Mouse (Mus musculus) adrenal gland, postnatal 10 days (tissue): ENCODE measurements around the gene Rassf8. TPM values are rescaled to one million over a fixed set of nuclear protein-coding genes. Genes with fewer than 3 reads are reported as not detected.

Experiments used
- DNase-seq: peaks from one replicate; pipeline ENCODE4 v3.0.0; 2021; ENCODE audit warnings: mixed read lengths
- total RNA-seq, 2 experiments: library from RNA; stranded (reverse); gene quantifications; 2 replicates each; pipeline ENCODE4 v1.2.3; 2021

Gene Rassf8
- total RNA-seq, 2 experiments from 2014 or later = 82.4 to 85.1 TPM

GRCm38 (mm10) chr6:145779383-145779782 lies 32.8 kb downstream of the Rassf8 start:
- no peak for DNase-seq

GRCm38 (mm10) chr6:145780180-145780802 lies 33.7 kb downstream of the Rassf8 start:
- no peak for DNase-seq

- DNase-seq = no peak
Measured at GRCm38 (mm10) chr6:145781256-145781655, 34.7 kb downstream of the Rassf8 start.

- DNase-seq = no peak
Measured at GRCm38 (mm10) chr6:145781966-145782365, 35.4 kb downstream of the Rassf8 start.

GRCm38 (mm10) chr6:145787311-145787710 lies 40.8 kb downstream of the Rassf8 start:
- DNase-seq = no peak

DNA sequence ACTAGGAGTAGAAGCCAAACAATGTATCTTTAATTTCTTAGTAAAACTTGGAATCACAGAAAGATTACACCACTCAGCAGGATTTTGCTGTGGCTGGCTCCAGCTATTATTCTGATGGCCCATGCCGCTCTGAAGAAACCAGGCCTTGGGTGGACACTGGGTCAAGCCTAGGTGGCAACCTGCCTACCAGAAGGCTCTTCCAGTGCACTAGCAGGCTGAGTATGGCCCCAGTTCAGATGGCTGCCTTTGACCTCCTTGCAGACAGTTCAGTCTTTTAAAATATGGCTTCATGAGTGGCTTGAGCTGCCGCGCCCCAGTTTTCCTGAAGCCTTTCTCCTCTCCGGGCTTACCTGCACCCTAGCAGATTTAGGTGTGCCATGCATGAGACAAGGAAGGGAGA lies 43.2 kb downstream of the Rassf8 start:
- peak; percentile 43 for DNase-seq

- DNase-seq = no peak
Measured at GRCm38 (mm10) chr6:145792373-145792772, 45.8 kb downstream of the Rassf8 start.

DNA sequence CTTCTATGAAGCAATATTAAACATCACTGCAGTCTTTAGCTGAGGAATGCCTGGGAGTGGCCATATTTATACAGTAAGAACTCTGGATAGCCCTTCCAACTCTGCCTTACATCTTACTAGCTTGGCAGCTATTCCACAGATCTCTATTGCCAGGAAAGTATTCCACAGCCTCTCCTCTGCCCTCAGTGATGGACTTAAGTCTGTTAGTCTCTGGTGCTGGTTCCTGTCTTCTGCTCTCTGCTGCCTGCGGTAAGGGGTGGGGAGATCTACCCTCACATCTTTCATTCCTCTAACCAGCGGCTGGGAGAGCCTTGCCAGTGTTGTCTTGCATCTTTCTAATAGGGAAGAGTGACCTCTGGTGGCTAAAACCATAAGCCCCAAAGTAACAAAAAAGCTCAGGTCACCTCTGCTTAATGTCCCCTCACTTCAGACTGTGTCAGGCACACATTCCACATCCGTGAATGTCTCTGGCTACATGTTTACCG lies 46.6 kb downstream of the Rassf8 start:
- peak; percentile 64 for DNase-seq

- DNase-seq = no peak
Measured at GRCm38 (mm10) chr6:145794671-145795070, 48.1 kb downstream of the Rassf8 start.

DNA sequence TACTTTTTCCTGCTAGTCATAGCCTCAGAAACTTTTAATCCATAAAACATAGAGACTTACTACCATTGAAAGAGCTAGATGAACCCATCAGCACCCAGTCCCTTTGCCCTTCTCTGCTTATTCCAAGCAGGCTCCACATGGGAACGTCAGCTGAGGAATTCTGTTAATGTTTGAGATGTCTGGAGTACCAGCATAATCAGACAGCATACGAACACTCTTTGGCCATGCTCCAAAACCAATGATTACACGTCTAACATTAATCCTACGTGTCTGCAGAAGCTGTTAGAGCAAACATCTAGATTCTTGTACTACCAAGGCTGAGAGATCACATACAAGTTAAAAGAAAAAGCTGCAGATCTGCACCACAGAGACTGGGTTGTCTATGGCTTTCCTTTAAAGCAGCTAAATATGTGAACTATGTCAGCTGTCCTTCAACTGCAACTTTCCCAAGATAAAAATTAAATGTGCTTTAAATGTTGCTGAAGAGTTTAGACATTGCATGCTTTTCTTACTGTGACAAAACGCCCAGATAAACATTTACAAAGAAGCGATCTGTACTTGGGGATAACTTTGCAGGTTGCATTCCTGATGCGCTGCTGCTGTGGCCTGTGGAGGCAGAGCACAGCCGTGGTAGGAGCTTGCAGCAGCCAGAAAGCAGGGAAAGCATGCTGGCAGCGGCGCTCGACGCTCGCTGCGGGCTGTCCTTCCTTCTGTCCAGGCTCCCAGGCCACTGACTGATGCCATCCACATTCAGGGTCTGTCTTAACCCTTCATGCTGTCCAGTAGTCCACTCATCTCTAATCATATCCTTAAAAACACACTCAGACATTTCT lies 49.9 kb downstream of the Rassf8 start:
- no peak for DNase-seq

- DNase-seq = no peak
Measured at GRCm38 (mm10) chr6:145797692-145798091, 51.1 kb downstream of the Rassf8 start.

- no peak for DNase-seq
Measured at GRCm38 (mm10) chr6:145801796-145802488, 55.4 kb downstream of the Rassf8 start.

GRCm38 (mm10) chr6:145802881-145803280 lies 56.3 kb downstream of the Rassf8 start:
- DNase-seq = no peak

- DNase-seq = no peak
Measured at GRCm38 (mm10) chr6:145804276-145804675, 57.7 kb downstream of the Rassf8 start.

DNA sequence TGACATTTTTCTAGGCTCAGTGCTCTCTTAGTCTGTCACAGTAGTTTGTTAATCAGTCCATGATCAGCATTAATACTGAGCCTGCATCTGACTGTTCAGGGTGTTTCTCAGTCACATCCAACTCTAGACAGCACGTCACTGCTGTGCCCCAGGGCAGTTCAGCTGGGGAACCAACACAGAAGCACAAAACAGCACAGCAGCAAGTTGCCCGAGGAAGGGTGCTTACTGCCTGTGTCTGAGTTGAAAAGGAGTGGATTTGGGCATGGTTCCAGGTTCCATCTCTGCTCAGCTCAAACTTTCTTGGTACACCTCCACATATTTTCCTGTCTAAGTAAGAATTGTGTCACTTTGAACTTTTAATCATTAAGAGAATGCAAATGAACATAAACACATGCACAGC lies 60.2 kb downstream of the Rassf8 start:
- DNase-seq = no peak

DNA sequence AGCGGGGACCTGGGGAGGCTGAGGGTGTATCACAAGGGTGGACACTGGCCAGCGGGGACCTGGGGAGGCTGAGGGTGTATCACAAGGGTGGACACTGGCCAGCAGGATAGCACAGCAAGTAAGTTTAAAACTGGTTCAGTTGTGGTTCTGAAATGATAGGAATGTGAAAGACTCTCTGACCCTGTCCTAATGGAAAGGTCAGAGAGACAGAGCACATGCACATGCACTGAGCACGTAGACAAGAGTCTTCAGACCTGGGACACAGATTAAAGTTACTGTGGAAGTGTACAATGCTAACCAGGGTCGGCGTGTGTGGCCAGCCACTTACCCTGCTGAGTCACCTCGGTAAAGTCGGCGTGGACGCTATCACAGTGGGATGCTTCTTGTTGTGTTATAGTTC lies 61.4 kb downstream of the Rassf8 start:
- no peak for DNase-seq

DNA sequence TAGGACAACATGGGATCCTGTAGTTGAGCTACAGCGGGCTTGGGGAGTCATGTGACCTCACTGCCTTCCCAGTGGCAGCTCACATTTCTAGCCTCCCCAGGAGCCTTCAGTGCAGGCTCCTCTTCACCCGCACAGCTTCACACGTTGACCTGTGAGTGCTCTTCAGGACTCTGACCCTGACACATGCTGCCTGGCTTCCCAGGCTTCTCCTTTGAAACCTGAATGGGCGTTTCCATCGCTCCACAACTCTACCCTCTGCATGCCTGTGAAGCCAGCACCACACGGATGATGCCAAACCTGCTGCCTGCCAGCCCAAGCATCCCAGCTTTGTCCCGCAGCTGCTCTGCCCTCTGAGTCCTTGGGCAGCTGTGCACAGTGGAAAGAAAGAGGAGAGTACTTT lies 63.0 kb downstream of the Rassf8 start:
- no peak for DNase-seq

DNA sequence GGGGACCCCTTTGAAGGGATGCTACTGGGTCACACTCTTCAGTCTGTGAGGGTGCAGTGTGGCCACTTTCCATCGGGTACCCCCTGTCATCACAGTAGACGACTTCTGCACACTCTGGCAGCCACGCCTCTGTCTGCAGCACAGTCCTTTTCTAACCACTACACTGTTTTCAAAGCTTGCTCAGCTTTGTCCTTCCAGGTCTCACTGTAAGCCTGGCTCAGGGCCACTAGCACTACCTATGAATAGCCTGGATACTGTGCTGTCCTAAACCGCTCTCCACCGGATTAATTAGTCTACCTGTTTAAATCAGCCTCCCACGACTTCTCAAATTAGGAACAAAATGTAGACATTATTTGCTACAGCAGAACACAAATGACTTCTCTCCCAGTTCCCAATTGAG lies 63.5 kb downstream of the Rassf8 start:
- DNase-seq = no peak

DNA sequence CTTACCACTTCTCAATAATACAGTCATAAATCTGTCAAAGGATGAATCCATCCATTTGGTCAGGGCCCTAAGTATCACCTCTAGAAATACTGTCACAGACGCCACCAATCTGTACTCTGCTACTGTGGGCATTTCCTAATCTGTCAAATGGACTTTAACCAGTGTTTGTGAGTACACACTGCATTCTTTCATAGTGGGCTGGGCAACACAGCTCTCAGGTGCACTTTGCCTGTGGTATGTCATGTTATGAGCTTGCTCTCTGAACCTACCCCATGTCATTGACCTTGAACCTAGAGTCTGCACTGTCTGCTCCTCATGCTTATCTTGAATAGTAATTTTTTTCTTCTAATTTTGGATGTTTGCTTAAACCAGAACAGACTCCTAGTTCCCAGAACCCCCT lies 64.6 kb downstream of the Rassf8 start:
- no peak for DNase-seq

GRCm38 (mm10) chr6:145815200-145815599 lies 68.7 kb downstream of the Rassf8 start:
- DNase-seq = no peak

DNA sequence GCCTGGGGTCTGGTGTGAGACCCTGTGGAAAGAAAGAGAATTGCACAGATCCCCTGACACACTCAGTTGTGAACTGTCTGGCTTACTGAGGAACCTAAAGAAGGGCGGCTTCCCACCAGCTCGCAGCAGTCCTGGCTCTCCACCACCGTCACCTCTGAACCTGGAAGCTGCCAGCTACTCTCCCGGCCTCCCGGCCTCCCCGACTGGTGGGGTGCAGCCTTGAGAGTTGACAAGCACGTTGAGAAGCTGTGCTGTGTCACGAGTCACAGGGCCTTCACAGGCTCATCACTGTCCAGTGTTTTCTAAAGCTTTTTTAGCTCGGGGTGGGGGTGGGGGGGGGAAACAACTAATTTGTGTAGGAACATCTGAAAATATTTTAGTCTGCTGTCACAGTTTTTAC lies 72.6 kb downstream of the Rassf8 start:
- DNase-seq = peak; percentile 33

GRCm38 (mm10) chr6:145822218-145822617 lies 75.7 kb downstream of the Rassf8 start:
- no peak for DNase-seq

- DNase-seq = no peak
Measured at GRCm38 (mm10) chr6:145823103-145823502, 76.6 kb downstream of the Rassf8 start.
